Mouse (Mus musculus) testis, postnatal 10 days (tissue): Measurements from ENCODE around the gene Arfgap1.

ENCODE experiments used
- DNase-seq: peaks from one replicate; pipeline ENCODE4 v3.0.0; 2021; ENCODE audit warnings: low spot score

Gene Arfgap1

DNA sequence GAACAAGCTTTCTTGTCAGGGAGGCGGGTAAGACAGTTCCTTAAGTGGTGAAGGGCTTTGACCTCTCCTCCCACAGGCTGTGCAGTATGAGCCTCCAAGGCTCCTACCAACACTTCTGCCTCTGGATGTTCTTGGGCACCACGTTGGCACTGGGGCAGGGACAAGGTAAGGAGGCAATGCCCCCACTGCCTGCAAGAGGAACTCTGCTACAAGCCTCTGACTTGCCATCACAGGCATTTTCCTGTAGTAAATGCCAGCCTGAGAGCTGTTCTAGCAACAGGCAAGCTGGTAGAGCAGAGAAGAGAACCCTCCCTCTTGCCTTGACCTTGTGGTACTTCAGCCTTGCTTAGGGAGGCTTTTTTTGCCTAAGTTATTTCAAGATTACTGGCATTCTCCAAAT, 19.4 kb downstream of the Arfgap1 start, which contains the start of gene Col20a1:
Col20a1 (plus strand) TSS at position 87 of the 400 bp plus-strand sequence.
- DNase-seq, result no peak

- DNase-seq, result no peak
Observed at GRCm38 (mm10) chr2:180987001-180987400, 20.0 kb downstream of the Arfgap1 start.

DNA sequence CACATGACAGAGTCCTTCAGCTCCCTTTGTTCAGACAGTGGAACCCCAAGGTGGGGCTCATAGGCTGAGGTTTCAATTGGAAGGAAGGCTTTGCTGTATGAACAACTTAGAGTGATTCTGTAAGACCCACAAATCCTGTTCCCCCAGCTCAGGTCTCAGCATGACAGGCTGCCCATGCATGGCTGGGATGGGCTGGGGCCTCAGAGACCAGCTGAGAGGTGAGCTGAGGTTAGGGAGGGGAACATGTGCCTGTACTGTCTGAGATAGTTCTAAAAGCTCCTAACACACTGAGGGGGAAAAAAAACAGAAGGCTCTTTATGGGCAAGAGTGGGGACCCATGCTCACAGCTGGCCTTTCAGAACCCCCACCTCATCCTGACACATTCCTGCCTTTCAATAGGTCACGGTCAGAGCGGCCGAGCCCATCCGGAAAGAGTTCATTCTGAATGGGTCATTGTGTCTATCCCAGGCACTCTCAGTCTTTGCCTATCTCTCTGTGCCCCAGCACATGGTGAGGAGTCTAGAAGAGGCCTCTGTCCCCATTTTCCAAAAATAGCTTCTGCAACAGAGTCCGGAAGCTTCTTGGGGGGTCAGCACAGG, 20.5 kb downstream of the Arfgap1 start:
- no peak for DNase-seq

DNA sequence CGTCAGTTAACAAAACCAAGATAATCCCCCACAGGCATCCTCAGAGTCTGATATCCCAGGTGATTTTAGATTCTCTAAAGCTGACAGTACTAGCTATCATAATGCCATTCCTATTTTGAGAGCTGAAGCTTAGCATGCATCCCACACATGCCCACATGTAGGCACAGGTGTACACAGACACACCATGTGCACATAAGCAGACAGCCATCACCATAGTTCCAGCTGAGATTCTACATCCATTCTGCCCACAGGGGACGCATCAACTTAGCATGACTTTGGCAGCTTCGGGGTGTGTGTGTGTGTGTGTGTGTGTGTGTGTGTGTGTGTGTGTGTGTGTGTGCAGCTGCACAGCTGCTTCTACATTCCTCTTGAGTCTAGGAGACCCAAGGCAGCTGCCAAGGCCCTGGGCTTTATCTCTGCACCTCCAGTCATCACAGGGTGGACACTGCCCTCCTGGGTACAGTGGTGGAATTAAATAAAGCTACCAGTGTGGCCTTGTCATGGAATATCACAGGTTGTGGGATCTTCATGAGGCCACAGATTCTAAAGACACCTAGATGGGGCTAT, 21.4 kb downstream of the Arfgap1 start:
- DNase-seq, result no peak

DNA sequence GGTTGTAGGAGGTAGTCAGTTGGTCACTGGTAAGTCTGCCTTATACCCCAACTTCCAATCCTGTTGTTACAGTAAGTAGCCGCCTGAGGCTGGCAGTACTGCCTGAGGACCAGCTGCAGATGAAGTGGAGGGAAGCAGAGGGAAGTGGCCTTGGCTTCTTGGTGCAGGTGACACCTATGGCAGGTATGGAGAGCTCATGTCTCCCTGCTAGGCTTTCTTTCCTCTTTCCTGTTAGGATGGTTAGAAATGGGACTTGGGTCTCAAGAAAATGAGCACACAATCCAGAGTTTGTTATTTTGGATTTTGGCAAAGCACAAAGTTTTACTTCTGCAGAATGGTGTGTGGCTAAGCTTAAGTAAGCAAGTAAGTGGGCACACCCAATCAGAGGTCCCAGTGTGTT, 21.9 kb downstream of the Arfgap1 start:
- DNase-seq, result no peak

GRCm38 (mm10) chr2:180990347-180990746, 23.3 kb downstream of the Arfgap1 start:
- no peak for DNase-seq

DNA sequence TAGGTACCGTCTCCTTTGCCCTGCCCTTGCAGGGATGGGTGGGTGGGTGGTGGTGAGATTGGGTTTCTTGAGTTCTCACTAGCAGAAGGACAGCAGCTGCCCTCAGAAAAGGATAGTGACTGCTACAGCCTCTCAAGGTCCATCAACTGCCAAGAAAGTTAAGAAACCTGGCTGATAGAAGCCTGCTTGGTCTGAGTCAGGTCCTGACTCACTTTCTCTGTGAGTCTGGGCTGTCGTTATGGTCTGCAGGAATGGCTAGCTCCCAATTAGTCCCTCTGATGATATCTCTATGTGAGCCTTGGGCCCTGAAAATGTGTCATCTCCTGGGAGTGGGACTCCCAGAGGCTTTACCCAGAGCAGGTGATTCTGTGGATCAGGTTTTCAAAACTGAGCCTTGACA, 27.3 kb downstream of the Arfgap1 start:
- no peak for DNase-seq

- DNase-seq, result no peak
Observed at GRCm38 (mm10) chr2:180995457-180995856, 28.4 kb downstream of the Arfgap1 start.

- DNase-seq, result no peak
Observed at GRCm38 (mm10) chr2:180996436-180996835, 29.4 kb downstream of the Arfgap1 start.

DNA sequence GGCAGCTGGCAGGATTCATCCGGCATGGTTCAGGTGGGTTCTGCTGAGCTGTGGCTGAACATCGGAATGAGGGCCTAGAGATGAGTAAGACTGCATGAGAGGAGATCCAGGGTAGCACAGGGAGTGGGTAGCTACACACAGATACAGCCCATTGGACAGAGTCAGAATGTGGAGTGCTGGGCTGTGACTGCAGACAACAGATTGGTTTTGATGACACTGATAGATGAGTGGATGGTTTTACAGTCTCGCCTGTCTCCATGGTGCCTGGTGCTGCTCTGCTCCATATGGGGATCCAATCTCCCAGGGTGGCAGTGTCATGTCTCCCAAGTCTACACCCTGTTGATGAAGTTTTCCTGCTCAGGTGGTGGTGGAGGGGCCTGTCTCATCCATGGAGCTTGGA, 29.9 kb downstream of the Arfgap1 start:
- DNase-seq, result no peak

DNA sequence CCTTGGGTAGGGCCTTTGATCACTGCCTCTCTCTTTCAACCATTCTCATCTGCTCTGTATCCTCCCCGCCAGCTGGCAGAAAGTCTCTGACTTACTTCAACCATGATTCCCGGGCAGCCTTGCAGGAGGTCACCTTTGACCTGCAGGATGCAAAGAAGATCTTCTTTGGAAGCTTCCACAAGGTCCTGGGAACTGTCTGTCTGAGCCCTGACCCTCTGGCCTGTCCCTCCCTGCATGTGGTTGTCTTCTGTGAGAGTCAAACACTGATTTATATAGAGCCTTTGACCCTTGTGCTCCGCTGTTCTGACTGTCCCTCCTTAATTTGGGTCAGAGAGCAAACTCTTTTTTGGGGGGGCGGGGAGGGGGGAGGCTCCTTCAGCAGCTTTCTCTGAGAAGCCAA, 40.0 kb downstream of the Arfgap1 start:
- no peak for DNase-seq

DNA sequence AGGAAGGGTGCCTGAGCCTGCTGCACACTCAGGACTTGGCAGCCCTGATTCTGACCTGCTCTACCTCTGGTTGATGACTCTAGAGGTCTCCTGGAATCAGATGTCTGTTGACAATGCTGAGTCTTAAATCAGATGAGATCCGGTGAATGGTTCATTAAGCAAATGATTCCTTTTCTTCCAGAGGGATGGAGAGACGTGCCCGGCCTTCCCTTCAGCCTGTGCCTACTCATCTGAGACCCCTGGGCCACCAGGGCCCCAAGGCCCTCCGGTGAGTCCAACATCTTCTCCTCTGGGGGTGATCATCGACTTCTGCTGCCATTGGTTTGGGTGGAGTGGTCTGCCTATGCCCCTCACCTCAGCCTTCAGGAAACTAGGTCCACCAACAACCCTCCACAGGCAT, 41.3 kb downstream of the Arfgap1 start:
- DNase-seq, result no peak

- no peak for DNase-seq
Observed at GRCm38 (mm10) chr2:181031406-181031934, 64.4 kb downstream of the Arfgap1 start.
